Mouse (Mus musculus) gastrocnemius, adult 2 months (tissue): ENCODE data around the gene Paox. TPM values are rescaled to one million over a fixed set of nuclear protein-coding genes. Genes with fewer than 3 reads are reported as not detected.

Experiments used
- DNase-seq: peaks from one replicate; pipeline ENCODE4 v3.0.0; 2022
- H3K27ac ChIP-seq: fragments of 200-600 bp; 2 replicates; pipeline ENCODE4 v1.8.1; 2022; ENCODE audit warnings: mild to moderate bottlenecking
- H3K4me3 ChIP-seq: fragments of 200-600 bp; 2 replicates; pipeline ENCODE4 v1.8.1; 2022; ENCODE audit warnings: mild to moderate bottlenecking, moderate library complexity
- CTCF ChIP-seq: fragments of 200-600 bp; IDR thresholded peaks from 2 replicates; pipeline ENCODE4 v1.8.1; 2022; ENCODE audit warnings: antibody characterized with exemption, mild to moderate bottlenecking, moderate library complexity
- intact Hi-C: fragments of 180-260 bp; cut with DNase I; formaldehyde crosslinking; loops from one replicate; pipeline ENCODE4 v1.15.1; 2025
- long read RNA-seq, 2 experiments: library from polyadenylated mRNA; stranded (forward); transcript quantifications; one replicate each; pipeline ENCODE4 v2.0.0; 2021
- total RNA-seq, 2 experiments: library from RNA; stranded (reverse); gene quantifications; 2 replicates each; pipeline ENCODE4 v1.2.3; 2021

Gene Paox
- total RNA-seq: 1 to 10 TPM; 3.6 to 5.1 TPM
- long read RNA-seq, experiment 1, full-length matches to known transcripts: 7 of 9 reads
- long read RNA-seq, experiment 1, partial matches to known transcripts: 0 of 9 reads
- long read RNA-seq, experiment 1, other reads (novel, unspliced or antisense): 2 of 9 reads
- long read RNA-seq, experiment 2, full-length matches to known transcripts: 4 of 5 reads
- long read RNA-seq, experiment 2, partial matches to known transcripts: 1 of 5 reads
- long read RNA-seq, experiment 2, other reads (novel, unspliced or antisense): 0 of 5 reads

- intact Hi-C loops: loop anchor here (1.0 to 5.0 kb wide), 2 partner anchors 13 to 78 kb away; partner anchors contain the start of genes Fuom, Tubgcp2 and Zfp511
- peak within 1 kb of the TSS; percentile 91 for H3K4me3 ChIP-seq
- peak; percentile 69 for DNase-seq
- no peak; the same call in 1 of the 2 replicates for TF ChIP-seq CTCF
- peak within 1 kb of the TSS; percentile 97 for H3K27ac ChIP-seq
Observed at GRCm38 (mm10) chr7:140115583-140116328, at the start of gene Paox. Gene Paox, plus strand, starts transcription at chr7:140115799.

- no peak for DNase-seq
- no peak overlapping the region for H3K27ac ChIP-seq
- H3K4me3 ChIP-seq: no peak overlapping the region
- intact Hi-C loops: loop anchor here (10.0 kb wide), 1 partner anchor 163 kb away; no protein-coding TSS in a partner anchor
- TF ChIP-seq CTCF: no peak
Observed at GRCm38 (mm10) chr7:140067397-140067796, 48.2 kb upstream of the Paox start.

- no peak for TF ChIP-seq CTCF
- intact Hi-C loops: loop anchor here (10.0 kb wide), 1 partner anchor 765 kb away; the partner anchor contains the start of gene Urah
- DNase-seq: peak; percentile 26
- Histone ChIP-seq H3K4me3 (peak overlapping the region; percentile 60), H3K27ac (no peak overlapping the region)
Observed at GRCm38 (mm10) chr7:140070042-140070711, 45.4 kb upstream of the Paox start.

- Histone ChIP-seq H3K4me3 (no peak overlapping the region), H3K27ac (no peak overlapping the region)
- TF ChIP-seq CTCF: no peak
- no peak for DNase-seq
- intact Hi-C loops: loop anchor here (1.0 to 10.0 kb wide), 2 partner anchors 64 to 757 kb away; partner anchors contain the start of gene Urah
Observed at GRCm38 (mm10) chr7:140077698-140078097, 37.9 kb upstream of the Paox start.

- DNase-seq: peak; percentile 77
- intact Hi-C loops: loop anchor here (1.0 to 10.0 kb wide), 2 partner anchors 63 to 756 kb away; partner anchors contain the start of gene Urah
Observed at GRCm38 (mm10) chr7:140078711-140079110, 36.9 kb upstream of the Paox start.

GRCm38 (mm10) chr7:140080503-140081156 is 35.0 kb upstream of the Paox start:
- Histone ChIP-seq H3K4me3 (peak overlapping the region; percentile 19), H3K27ac (no peak overlapping the region)
- TF ChIP-seq CTCF: no peak
- intact Hi-C loops: no loop called here
- DNase-seq: peak; percentile 59

More at GRCm38 (mm10) chr7:140078711-140079110, 36.9 kb upstream of the Paox start:
- H3K27ac ChIP-seq: no peak overlapping the region
- peak; percentile 93; the same call in 1 of the 2 replicates for TF ChIP-seq CTCF
- no peak overlapping the region for H3K4me3 ChIP-seq

GRCm38 (mm10) chr7:140081408-140082241 is 34.0 kb upstream of the Paox start:
- Histone ChIP-seq H3K27ac (no peak overlapping the region), H3K4me3 (no peak overlapping the region)
- intact Hi-C loops: no loop called here
- no peak for DNase-seq
- TF ChIP-seq CTCF: no peak

GRCm38 (mm10) chr7:140082242-140082678 is 33.3 kb upstream of the Paox start, which contains the start of gene Caly:
Gene Caly, minus strand, starts transcription at chr7:140082548.
- DNase-seq: no peak
- intact Hi-C loops: no loop called here
- Histone ChIP-seq H3K27ac (no peak within 1 kb of the TSS), H3K4me3 (no peak within 1 kb of the TSS)
- no peak for TF ChIP-seq CTCF

GRCm38 (mm10) chr7:140090601-140091000 is 25.0 kb upstream of the Paox start:
- DNase-seq: no peak
- Histone ChIP-seq H3K27ac (no peak overlapping the region), H3K4me3 (no peak overlapping the region)
- intact Hi-C loops: no loop called here
- no peak for TF ChIP-seq CTCF

GRCm38 (mm10) chr7:140092924-140093528 is 22.6 kb upstream of the Paox start, which contains the start of gene Prap1:
Gene Prap1, plus strand, starts transcription at chr7:140093395.
- no peak for TF ChIP-seq CTCF
- Histone ChIP-seq H3K27ac (no peak within 1 kb of the TSS), H3K4me3 (no peak within 1 kb of the TSS)
- DNase-seq: no peak
- intact Hi-C loops: no loop called here

- no peak overlapping the region for H3K4me3 ChIP-seq
- intact Hi-C loops: no loop called here
- no peak overlapping the region for H3K27ac ChIP-seq
- no peak for DNase-seq
- no peak for TF ChIP-seq CTCF
Observed at GRCm38 (mm10) chr7:140094954-140095353, 20.6 kb upstream of the Paox start.
